Mouse (Mus musculus) thymus, postnatal 0 days (tissue): ENCODE results near the gene B3gat3. TPM values are rescaled to one million over a fixed set of nuclear protein-coding genes. Genes with fewer than 3 reads are reported as not detected.

Experiments used
- DNase-seq: peaks from one replicate; pipeline ENCODE4 v3.0.0-alpha.2; 2015; ENCODE audit warnings: low spot score
- microRNA-seq: library from miRNA; unstranded; fragments of <30 nt; microRNA quantifications from one replicate; pipeline ENCODE4, GENCODE M21; 2016; ENCODE audit warnings: borderline number of aligned reads
- polyA plus RNA-seq: library from polyadenylated mRNA; unstranded; fragments of >200 nt; fragmentation: Nextera tagmentation; extraction: Ambion mirVana; gene quantifications from 2 replicates; pipeline ENCODE4 v1.2.1, GENCODE M21; 2015

Gene B3gat3
- polyA plus RNA-seq, 1 experiment from 2014 or later = 29.3 TPM

DNA sequence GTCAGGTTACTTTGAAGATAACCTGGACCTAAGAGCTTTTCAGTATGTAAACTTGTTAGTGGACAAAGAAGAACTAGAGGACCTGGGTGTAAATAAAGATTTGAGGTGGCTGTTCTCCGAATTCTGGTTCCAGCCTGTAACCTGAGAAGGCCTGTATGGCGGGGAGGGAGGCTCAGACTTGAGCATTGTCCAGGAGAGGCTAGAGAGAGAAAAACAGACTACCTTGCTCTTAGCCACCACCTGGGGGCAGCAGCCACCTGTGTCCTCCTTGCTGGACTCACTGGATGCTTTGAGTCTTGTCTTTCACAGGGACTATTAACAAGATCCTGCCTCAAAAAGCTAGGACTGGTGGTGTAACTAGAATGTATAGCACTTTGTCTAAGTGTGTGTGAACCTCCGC is 56.4 kb downstream of the B3gat3 start:
- peak; percentile 71 for DNase-seq

Small RNA genes lying within 50 kb of the gene (microRNA-seq; reads per million reads assigned to microRNA genes)
- gene Mir5136 = not detected

Other genes with a start within 250 kb of the B3gat3 start
- 122 and 131 TPM in 2 replicates for gene Slc3a2, start 197.0 kb upstream of the B3gat3 start, polyA plus RNA-seq
- 101 and 103 TPM in 2 replicates for gene Wdr74, start 184.5 kb upstream of the B3gat3 start, polyA plus RNA-seq
- gene 1700092M07Rik, start 179.7 kb upstream of the B3gat3 start, polyA plus RNA-seq = 0.79 and 0.84 TPM in 2 replicates
- gene Stx5a, start 179.0 kb upstream of the B3gat3 start, polyA plus RNA-seq = 108 and 114 TPM in 2 replicates
- 182 and 200 TPM in 2 replicates for gene Nxf1, start 163.3 kb upstream of the B3gat3 start, polyA plus RNA-seq
- gene Tmem223, start 149.4 kb upstream of the B3gat3 start, polyA plus RNA-seq = 205 and 223 TPM in 2 replicates
- gene Tmem179b, start 145.9 kb upstream of the B3gat3 start, polyA plus RNA-seq = 154 and 166 TPM in 2 replicates
- gene Taf6l, start 134.0 kb upstream of the B3gat3 start, polyA plus RNA-seq = 24.1 and 24.7 TPM in 2 replicates
- 233 and 246 TPM in 2 replicates for gene Polr2g, start 121.8 kb upstream of the B3gat3 start, polyA plus RNA-seq
- 2.9 and 3.5 TPM in 2 replicates for gene Zbtb3, start 117.8 kb upstream of the B3gat3 start, polyA plus RNA-seq
- gene Ttc9c, start 101.0 kb upstream of the B3gat3 start, polyA plus RNA-seq = 44.1 and 49.8 TPM in 2 replicates
- gene Hnrnpul2, start 100.4 kb upstream of the B3gat3 start, polyA plus RNA-seq = 4.3 and 5.3 TPM in 2 replicates
- not detected in 2 replicates for gene AC129217.1, start 90.6 kb upstream of the B3gat3 start, polyA plus RNA-seq
- 54.6 and 63.0 TPM in 2 replicates for gene Bscl2, start 82.9 kb upstream of the B3gat3 start, polyA plus RNA-seq
- gene Gng3, start 81.2 kb upstream of the B3gat3 start, polyA plus RNA-seq = 0.36 and 0.66 TPM in 2 replicates
- gene Lrrn4cl, start 69.6 kb upstream of the B3gat3 start, polyA plus RNA-seq = 0.78 and 1.1 TPM in 2 replicates
- gene Ubxn1, start 48.9 kb upstream of the B3gat3 start, polyA plus RNA-seq = 171 and 178 TPM in 2 replicates
- 106 and 119 TPM in 2 replicates for gene Uqcc3, start 39.5 kb upstream of the B3gat3 start, polyA plus RNA-seq
- 67.6 and 70.2 TPM in 2 replicates for gene Lbhd1, start 36.6 kb upstream of the B3gat3 start, polyA plus RNA-seq
- gene Gm49403, start 36.4 kb upstream of the B3gat3 start, polyA plus RNA-seq = not detected in 2 replicates
- 80.7 and 98.0 TPM in 2 replicates for gene 1810009A15Rik, start 31.5 kb upstream of the B3gat3 start, polyA plus RNA-seq
- gene Gm49416, start 31.4 kb upstream of the B3gat3 start, polyA plus RNA-seq = not detected in 2 replicates
- 32.4 and 33.6 TPM in 2 replicates for gene Ints5, start 27.4 kb upstream of the B3gat3 start, polyA plus RNA-seq
- gene Ganab, start 22.3 kb upstream of the B3gat3 start, polyA plus RNA-seq = 51.9 and 55.5 TPM in 2 replicates
- 4.7 TPM in 2 replicates for gene Rom1, start 9.0 kb downstream of the B3gat3 start, polyA plus RNA-seq
- 25.2 and 27.1 TPM in 2 replicates for gene Eml3, start 9.2 kb downstream of the B3gat3 start, polyA plus RNA-seq
- 203 and 214 TPM in 2 replicates for gene Mta2, start 21.5 kb downstream of the B3gat3 start, polyA plus RNA-seq
- 31.2 and 32.4 TPM in 2 replicates for gene Tut1, start 33.5 kb downstream of the B3gat3 start, polyA plus RNA-seq
- gene Eef1g, start 46.7 kb downstream of the B3gat3 start, polyA plus RNA-seq = 326 and 340 TPM in 2 replicates
- 20.3 and 22.3 TPM in 2 replicates for gene Ahnak, start 68.9 kb downstream of the B3gat3 start, polyA plus RNA-seq
- gene Scgb1a1, start 167.6 kb downstream of the B3gat3 start, polyA plus RNA-seq = 10.7 and 11.0 TPM in 2 replicates
- 34.6 and 36.9 TPM in 2 replicates for gene Asrgl1, start 215.3 kb downstream of the B3gat3 start, polyA plus RNA-seq